In the genomic region with DNA sequence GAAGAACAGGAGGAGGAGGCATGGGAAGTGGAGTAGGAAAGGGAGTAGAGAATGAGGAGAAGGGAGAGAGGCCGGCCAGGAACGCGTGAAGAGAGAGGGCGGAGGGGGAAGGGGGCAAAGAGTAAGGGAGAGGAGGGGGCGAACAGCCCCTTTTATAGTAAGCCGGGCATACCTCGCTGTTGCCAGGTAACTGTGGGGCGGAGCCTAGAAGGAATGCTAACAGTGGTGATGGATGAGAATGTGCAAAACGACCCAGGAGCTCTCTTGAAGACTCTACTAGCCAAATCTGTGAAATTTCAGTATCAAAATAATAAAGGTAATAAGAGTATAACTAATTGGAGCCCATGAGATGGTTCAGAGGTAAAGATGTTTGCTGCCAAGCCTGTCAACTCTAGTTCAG, we compare ENCODE assay signal across 8 mouse cellular contexts. TPM values are rescaled to one million over a fixed set of nuclear protein-coding genes. Genes with fewer than 3 reads are reported as not detected.
DNase-seq lines count a peak whose midpoint lies in the region; ATAC-seq and TF ChIP-seq lines count a peak whose summit lies in the region.

No protein-coding gene starts in this region.

- H3K27ac ChIP-seq in thymus, adult 2 months (ENCODE audit: control insufficient read depth, insufficient read depth, low read length), result no peak overlapping the region
- peak overlapping the region; percentile 91 for H3K27ac ChIP-seq in hindbrain, embryonic 10.5 days
- H3K27ac ChIP-seq in midbrain, embryonic 11.5 days (ENCODE audit: low read depth, low read length), result peak overlapping the region; percentile 67

- no peaks in the 10 kb centered on the region for H3K9me3 ChIP-seq in hindbrain, embryonic 10.5 days
- H3K9me3 ChIP-seq in midbrain, embryonic 11.5 days (ENCODE audit: control insufficient read depth, low read length), result no peaks in the 10 kb centered on the region

- no peak for TF ChIP-seq POLR2A in thymus, adult 2 months (IDR thresholded peaks at IDR 0.05; ENCODE audit: control insufficient read depth, extremely low read depth, insufficient read depth, low read length, poor library complexity)

- peak overlapping the region; percentile 85 for H3K9ac ChIP-seq in midbrain, embryonic 11.5 days (ENCODE audit: low read length)

- DNase-seq in thymus, adult 2 months, result peak; percentile 21
- no peak for DNase-seq in thymus, postnatal 0 days (ENCODE audit: low spot score)
- peak; percentile 60 to 62 for DNase-seq in cerebellum, postnatal 10 days
- DNase-seq in hindbrain, embryonic 10.5 days (ENCODE audit: low spot score), result peak; percentile 56
- peak; percentile 21 to 27 for DNase-seq in left cerebral cortex, postnatal 25 days (ENCODE audit: low spot score in 2 of 2)
- DNase-seq in midbrain, embryonic 11.5 days (ENCODE audit: low spot score, missing footprints), result peak; percentile 83
- DNase-seq in thymus, postnatal 14 days, result peak; percentile 41
- no peak for DNase-seq in gastrocnemius, postnatal 4 days (ENCODE audit: low spot score in 2 of 2)

- peaks cover 6% of the 10 kb centered on the region for H3K4me1 ChIP-seq in thymus, adult 2 months (replicated peaks; ENCODE audit: control insufficient read depth, insufficient read depth, low read length)
- H3K4me1 ChIP-seq in hindbrain, embryonic 10.5 days (replicated peaks), result peaks cover 25% of the 10 kb centered on the region
- peaks cover 14% of the 10 kb centered on the region for H3K4me1 ChIP-seq in midbrain, embryonic 11.5 days (ENCODE audit: control insufficient read depth, insufficient read depth, low read length)

- no peaks in the 10 kb centered on the region for H3K36me3 ChIP-seq in thymus, adult 2 months (ENCODE audit: control insufficient read depth, insufficient read depth, low read length)
- H3K36me3 ChIP-seq in hindbrain, embryonic 10.5 days, result peaks cover 33% of the 10 kb centered on the region
- no peaks in the 10 kb centered on the region for H3K36me3 ChIP-seq in midbrain, embryonic 11.5 days (ENCODE audit: control insufficient read depth, insufficient read depth, low read length)

- 4% methylated on average over 8 of the region's 9 CpGs for WGBS in thymus, adult 2 months
- WGBS in hindbrain, embryonic 10.5 days, result 1% methylated on average over 9 of the region's 9 CpGs
- WGBS in midbrain, embryonic 11.5 days, result 1% methylated on average over 9 of the region's 9 CpGs

- peak; percentile 62 for ATAC-seq in midbrain, embryonic 11.5 days (ENCODE audit: low FRiP score)

- peak overlapping the region; percentile 89 for H3K4me3 ChIP-seq in thymus, adult 2 months (ENCODE audit: control insufficient read depth, insufficient read depth, low read length)
- peak overlapping the region; percentile 88 for H3K4me3 ChIP-seq in hindbrain, embryonic 10.5 days
- H3K4me3 ChIP-seq in midbrain, embryonic 11.5 days (ENCODE audit: low read depth, low read length), result peak overlapping the region; percentile 84

- TF ChIP-seq CTCF in thymus, adult 2 months (IDR thresholded peaks at IDR 0.05; ENCODE audit: borderline replicate concordance, control insufficient read depth, extremely low read depth, insufficient read depth, low read length, poor library complexity), result no peak

- intact Hi-C loops in left cerebral cortex, postnatal 25 days (cut with DNase I), result loop anchor here (5.0 to 10.0 kb wide), 2 partner anchors 65 to 192 kb away; a partner anchor contains a TSS

- no peaks in the 10 kb centered on the region for H3K27me3 ChIP-seq in thymus, adult 2 months (ENCODE audit: control insufficient read depth, insufficient read depth, low read length)
- H3K27me3 ChIP-seq in hindbrain, embryonic 10.5 days (ENCODE audit: insufficient read depth, poor library complexity, severe bottlenecking), result no peaks in the 10 kb centered on the region
- H3K27me3 ChIP-seq in midbrain, embryonic 11.5 days (ENCODE audit: control insufficient read depth, insufficient read depth, low read length), result no peaks in the 10 kb centered on the region

- H3K4me2 ChIP-seq in midbrain, embryonic 11.5 days, result peak overlapping the region; percentile 93

RNA-seq across cellular contexts. Expression of a gene that starts 0.6 kb away (rescaled TPM):
- 23.2 and 25.7 TPM in 2 replicates for polyA plus RNA-seq in thymus, adult 2 months (2012; rRNA removed)
- polyA plus RNA-seq in thymus, postnatal 0 days (2015; fragmentation: Nextera tagmentation; extraction: Ambion mirVana), result 17.2 and 17.4 TPM in 2 replicates
- polyA plus RNA-seq in hindbrain, embryonic 10.5 days (2016; fragmentation: Nextera tagmentation; extraction: Ambion mirVana), result 42.1 and 44.5 TPM in 2 replicates
- total RNA-seq in left cerebral cortex, postnatal 25 days (2021), result 10 to 100 TPM; 27.5 to 29.2 TPM
- polyA plus RNA-seq in midbrain, embryonic 11.5 days (2014; fragmentation: Nextera tagmentation; extraction: Ambion mirVana), result 51.9 and 54.3 TPM in 2 replicates
- total RNA-seq in gastrocnemius, postnatal 4 days (2021), result 10 to 100 TPM; 24.2 to 26.5 TPM

RNA-seq across cellular contexts. Expression of a gene that starts 35.3 kb away (rescaled TPM):
- 1.6 and 1.9 TPM in 2 replicates for polyA plus RNA-seq in thymus, adult 2 months (2012; rRNA removed)
- 0.90 TPM in 2 replicates for polyA plus RNA-seq in thymus, postnatal 0 days (2015; fragmentation: Nextera tagmentation; extraction: Ambion mirVana)
- 0.99 and 1.5 TPM in 2 replicates for polyA plus RNA-seq in hindbrain, embryonic 10.5 days (2016; fragmentation: Nextera tagmentation; extraction: Ambion mirVana)
- total RNA-seq in left cerebral cortex, postnatal 25 days (2021), result 1 to 10 TPM; 2.6 to 3.2 TPM
- polyA plus RNA-seq in midbrain, embryonic 11.5 days (2014; fragmentation: Nextera tagmentation; extraction: Ambion mirVana), result 0.38 and 0.54 TPM in 2 replicates
- under 1 TPM in 1 of 2 experiments, not detected in 1; 0.10 TPM for total RNA-seq in gastrocnemius, postnatal 4 days (2021)

RNA-seq across cellular contexts. Expression of a gene that starts 43.8 kb away (rescaled TPM):
- 167 and 185 TPM in 2 replicates for polyA plus RNA-seq in thymus, adult 2 months (2012; rRNA removed)
- polyA plus RNA-seq in thymus, postnatal 0 days (2015; fragmentation: Nextera tagmentation; extraction: Ambion mirVana), result 46.8 and 47.0 TPM in 2 replicates
- polyA plus RNA-seq in hindbrain, embryonic 10.5 days (2016; fragmentation: Nextera tagmentation; extraction: Ambion mirVana), result 62.0 and 82.2 TPM in 2 replicates
- 100 to 1,000 TPM in 1 of 2 experiments, 10 to 100 TPM in 1; 85.6 to 101 TPM for total RNA-seq in left cerebral cortex, postnatal 25 days (2021)
- polyA plus RNA-seq in midbrain, embryonic 11.5 days (2014; fragmentation: Nextera tagmentation; extraction: Ambion mirVana), result 62.6 and 63.4 TPM in 2 replicates
- total RNA-seq in gastrocnemius, postnatal 4 days (2021), result 10 to 100 TPM; 23.6 to 28.2 TPM

RNA-seq across cellular contexts. Expression of a gene that starts 51.9 kb away (rescaled TPM):
- 2.2 and 3.2 TPM in 2 replicates for polyA plus RNA-seq in thymus, adult 2 months (2012; rRNA removed)
- polyA plus RNA-seq in thymus, postnatal 0 days (2015; fragmentation: Nextera tagmentation; extraction: Ambion mirVana), result 0.12 and 0.32 TPM in 2 replicates
- 0.21 and 0.37 TPM in 2 replicates for polyA plus RNA-seq in hindbrain, embryonic 10.5 days (2016; fragmentation: Nextera tagmentation; extraction: Ambion mirVana)
- total RNA-seq in left cerebral cortex, postnatal 25 days (2021), result 10 to 100 TPM; 49.0 to 55.5 TPM
- polyA plus RNA-seq in midbrain, embryonic 11.5 days (2014; fragmentation: Nextera tagmentation; extraction: Ambion mirVana), result 0.07 and 0.16 TPM in 2 replicates
- 1 to 10 TPM in 1 of 2 experiments, under 1 TPM in 1; 0.65 to 1.5 TPM for total RNA-seq in gastrocnemius, postnatal 4 days (2021)

Comparison
In these comparisons a context has a peak if more than half of its experiments do, and no peak if none do; other contexts are left out.
1. DNase-seq: peak in thymus, adult 2 months (single experiment), cerebellum, postnatal 10 days (2 of 2), hindbrain, embryonic 10.5 days (single experiment), left cerebral cortex, postnatal 25 days (2 of 2), midbrain, embryonic 11.5 days (single experiment) and thymus, postnatal 14 days (single experiment); none in thymus, postnatal 0 days (single experiment) and gastrocnemius, postnatal 4 days (0 of 2).
2. Peak in every context shown above with its lines, with median percentiles within 50 percentile points of each other: H3K4me3 ChIP-seq.